Mouse (Mus musculus) liver, embryonic 15.5 days (tissue): ENCODE data around the gene Tradd. TPM values are rescaled to one million over a fixed set of nuclear protein-coding genes. Genes with fewer than 3 reads are reported as not detected.

ENCODE experiments used
- ATAC-seq: fragments of 200-750 bp; cut with Nextera tagmentation; 2 replicates; pipeline ENCODE4 v1.8.0; 2017; ENCODE audit warnings: moderate number of reproducible peaks, mild to moderate bottlenecking, moderate library complexity; ENCODE audit not compliant: insufficient read depth
- H3K27ac ChIP-seq: fragments of 300-500 bp; sonication (generic); replicated peaks from 2 replicates; pipeline ENCODE4 v1.5.1; 2015; ENCODE audit warnings: mild to moderate bottlenecking, inconsistent platforms
- H3K27me3 ChIP-seq: fragments of 300-500 bp; sonication (generic); 2 replicates; pipeline ENCODE4 v1.6.1; 2015; ENCODE audit warnings: mild to moderate bottlenecking, inconsistent platforms
- H3K36me3 ChIP-seq: fragments of 300-500 bp; sonication (generic); replicated peaks from 2 replicates; pipeline ENCODE4 v1.6.1; 2015; ENCODE audit warnings: moderate library complexity, mild to moderate bottlenecking, inconsistent platforms
- H3K4me1 ChIP-seq: fragments of 300-500 bp; sonication (generic); replicated peaks from 2 replicates; pipeline ENCODE4 v1.6.1; 2015; ENCODE audit warnings: inconsistent platforms
- H3K4me2 ChIP-seq: fragments of 300-500 bp; sonication (generic); 2 replicates; pipeline ENCODE4 v1.6.1; 2015; ENCODE audit warnings: moderate library complexity, mild to moderate bottlenecking, inconsistent platforms
- H3K4me3 ChIP-seq: fragments of 300-500 bp; sonication (generic); replicated peaks from 2 replicates; pipeline ENCODE4 v1.5.1; 2015; ENCODE audit warnings: mild to moderate bottlenecking, inconsistent platforms
- H3K9ac ChIP-seq: fragments of 300-500 bp; sonication (generic); 2 replicates; pipeline ENCODE4 v1.6.1; 2015; ENCODE audit warnings: moderate library complexity, mild to moderate bottlenecking, inconsistent platforms
- H3K9me3 ChIP-seq: fragments of 300-500 bp; sonication (generic); replicated peaks from 2 replicates; pipeline ENCODE4 v1.6.1; 2016; ENCODE audit warnings: inconsistent platforms
- WGBS: fragments of 180-500 bp; shearing (Covaris S2); methylation state at CpG from one replicate; pipeline ENCODE4 v1.1.7; 2015; ENCODE audit warnings: mixed read lengths; ENCODE audit not compliant: insufficient replicate concordance; 5-methylcytosine and 5-hydroxymethylcytosine counted together
- polyA plus RNA-seq: library from polyadenylated mRNA; unstranded; fragments of >200 nt; fragmentation: Nextera tagmentation; extraction: Ambion mirVana; gene quantifications from 2 replicates; pipeline ENCODE4 v1.2.1, GENCODE M21; 2015

Tradd gene
- polyA plus RNA-seq, 1 experiment from 2014 or later: 14.9 TPM

DNA sequence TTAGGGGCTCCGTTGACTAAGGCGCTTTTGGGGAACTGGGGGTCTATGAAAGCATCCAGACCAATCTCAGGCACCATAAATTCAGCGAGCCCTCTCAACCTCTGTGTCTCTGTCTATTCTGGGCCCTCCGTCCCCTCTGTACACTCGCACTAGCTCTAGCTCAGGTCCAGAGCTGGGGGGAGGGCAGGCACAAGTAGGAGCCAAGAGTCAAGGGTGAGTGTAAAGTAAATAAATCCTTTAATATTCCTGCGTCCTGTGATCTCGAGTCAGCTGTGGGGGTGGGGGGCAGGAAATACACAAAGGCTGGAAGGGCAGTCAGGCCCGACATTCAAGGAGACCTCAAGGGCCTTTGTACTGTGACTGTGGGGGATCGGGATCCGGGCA lies 4.7 kb upstream of the Tradd start:
- no peaks in the 10 kb centered on the region for H3K9me3 ChIP-seq
- peaks cover 47% of the 10 kb centered on the region for H3K4me1 ChIP-seq
- no peak for ATAC-seq
- H3K27ac ChIP-seq: no peak overlapping the region
- no peak overlapping the region for H3K9ac ChIP-seq
- H3K4me3 ChIP-seq: peak overlapping the region; percentile 38
- H3K36me3 ChIP-seq: no peaks in the 10 kb centered on the region
- 8% methylated on average over 10 of the region's 10 CpGs for WGBS
- H3K4me2 ChIP-seq: peak overlapping the region; percentile 64
- peaks cover 97% of the 10 kb centered on the region for H3K27me3 ChIP-seq

DNA sequence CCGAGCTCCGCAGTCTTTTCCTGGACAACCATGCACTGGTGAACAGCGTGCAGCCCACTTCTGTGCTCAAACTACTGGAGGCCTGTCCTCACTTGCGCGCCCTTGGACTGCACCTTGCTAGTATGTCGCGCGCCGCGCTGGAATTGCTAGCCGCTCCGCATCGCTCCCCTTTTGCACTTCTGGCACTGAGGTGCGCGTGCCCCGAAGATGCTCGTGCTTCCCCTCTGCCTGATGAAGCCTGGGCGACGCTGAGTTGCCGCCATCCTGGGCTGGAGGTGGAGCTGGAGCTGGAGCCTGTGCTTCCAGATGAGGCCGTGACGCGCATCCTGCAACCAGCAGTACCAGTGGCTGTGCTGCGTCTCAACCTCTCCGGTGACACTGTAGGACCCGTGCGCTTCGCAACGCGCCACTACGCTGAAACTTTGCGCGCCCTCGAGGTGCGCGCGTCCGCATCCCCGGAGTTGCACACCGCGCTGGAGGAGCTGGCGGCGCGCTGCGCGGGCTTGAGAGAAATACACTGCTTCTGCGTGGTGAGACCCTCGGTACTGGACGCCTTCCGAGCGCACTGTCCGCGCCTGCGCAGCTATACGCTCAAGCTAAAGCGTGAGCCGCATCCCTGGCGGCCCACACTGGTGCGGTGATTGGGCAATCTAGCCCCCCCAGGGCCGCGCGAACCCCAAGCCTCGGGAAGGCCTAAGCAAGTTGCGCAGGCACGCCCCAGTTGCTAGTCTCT lies 4.1 kb upstream of the Tradd start:
- Histone ChIP-seq H3K9me3 (no peaks in the 10 kb centered on the region), H3K36me3 (no peaks in the 10 kb centered on the region), H3K27ac (no peak overlapping the region), H3K4me3 (peak overlapping the region; percentile 38), H3K4me2 (peak overlapping the region; percentile 64), H3K4me1 (peaks cover 53% of the 10 kb centered on the region), H3K9ac (no peak overlapping the region), H3K27me3 (peaks cover 97% of the 10 kb centered on the region)
- ATAC-seq: no peak
- WGBS: 5% methylated on average over 65 of the region's 65 CpGs

DNA sequence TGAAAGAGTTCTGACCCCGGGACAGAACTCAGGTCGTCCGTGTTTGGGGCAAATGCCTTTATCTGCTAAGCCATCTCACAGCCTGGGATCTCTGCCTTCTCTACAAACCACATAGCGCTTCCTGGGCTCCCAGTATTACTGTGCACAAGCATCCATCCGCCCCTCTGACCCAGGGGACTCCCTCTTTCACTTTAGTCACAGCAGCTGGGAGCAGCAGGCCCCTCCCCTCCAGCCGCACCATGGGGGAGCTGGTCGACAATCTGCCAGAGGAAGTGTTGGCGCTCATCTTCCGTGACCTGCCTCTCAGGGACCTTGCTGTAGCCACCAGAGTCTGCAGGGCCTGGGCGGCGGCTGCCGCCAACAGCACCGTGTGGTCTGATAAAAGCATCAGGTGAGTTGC lies 2.4 kb upstream of the Tradd start:
- H3K27me3 ChIP-seq: peaks cover 94% of the 10 kb centered on the region
- H3K9ac ChIP-seq: no peak overlapping the region
- no peak overlapping the region for H3K27ac ChIP-seq
- H3K9me3 ChIP-seq: no peaks in the 10 kb centered on the region
- WGBS: 26% methylated on average over 13 of the region's 13 CpGs
- H3K4me2 ChIP-seq: no peak overlapping the region
- no peak for ATAC-seq
- H3K4me1 ChIP-seq: peaks cover 62% of the 10 kb centered on the region
- H3K4me3 ChIP-seq: no peak overlapping the region
- H3K36me3 ChIP-seq: no peaks in the 10 kb centered on the region

DNA sequence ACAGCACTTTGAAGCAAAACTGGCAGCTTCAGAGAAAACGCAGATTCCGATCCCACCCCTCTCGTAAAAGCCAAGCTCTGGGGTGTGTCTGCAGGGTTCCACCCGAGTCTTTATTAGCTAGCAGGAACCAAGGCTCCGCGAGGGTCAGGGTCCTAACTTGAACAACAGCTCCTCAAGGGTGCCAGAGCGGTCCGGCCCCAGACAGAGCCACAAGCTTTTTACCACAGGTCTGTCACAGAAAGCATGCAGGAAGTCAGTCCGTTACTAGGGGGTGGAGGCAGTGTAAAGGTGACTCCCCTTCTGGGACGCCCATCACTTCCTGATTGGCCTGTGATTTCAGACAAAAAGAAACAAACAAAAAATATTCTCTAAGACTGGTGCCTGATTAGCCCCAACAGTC lies 719 bp upstream of the Tradd start:
- Histone ChIP-seq H3K27me3 (peaks cover 93% of the 10 kb centered on the region), H3K4me2 (peak overlapping the region; percentile 97), H3K4me3 (peak overlapping the region; percentile 74), H3K36me3 (no peaks in the 10 kb centered on the region), H3K9me3 (no peaks in the 10 kb centered on the region), H3K9ac (peak overlapping the region; percentile 80; the same call in 1 of the 2 replicates), H3K27ac (no peak overlapping the region), H3K4me1 (peaks cover 67% of the 10 kb centered on the region)
- WGBS: 8% methylated on average over 10 of the region's 10 CpGs
- ATAC-seq: no peak

DNA sequence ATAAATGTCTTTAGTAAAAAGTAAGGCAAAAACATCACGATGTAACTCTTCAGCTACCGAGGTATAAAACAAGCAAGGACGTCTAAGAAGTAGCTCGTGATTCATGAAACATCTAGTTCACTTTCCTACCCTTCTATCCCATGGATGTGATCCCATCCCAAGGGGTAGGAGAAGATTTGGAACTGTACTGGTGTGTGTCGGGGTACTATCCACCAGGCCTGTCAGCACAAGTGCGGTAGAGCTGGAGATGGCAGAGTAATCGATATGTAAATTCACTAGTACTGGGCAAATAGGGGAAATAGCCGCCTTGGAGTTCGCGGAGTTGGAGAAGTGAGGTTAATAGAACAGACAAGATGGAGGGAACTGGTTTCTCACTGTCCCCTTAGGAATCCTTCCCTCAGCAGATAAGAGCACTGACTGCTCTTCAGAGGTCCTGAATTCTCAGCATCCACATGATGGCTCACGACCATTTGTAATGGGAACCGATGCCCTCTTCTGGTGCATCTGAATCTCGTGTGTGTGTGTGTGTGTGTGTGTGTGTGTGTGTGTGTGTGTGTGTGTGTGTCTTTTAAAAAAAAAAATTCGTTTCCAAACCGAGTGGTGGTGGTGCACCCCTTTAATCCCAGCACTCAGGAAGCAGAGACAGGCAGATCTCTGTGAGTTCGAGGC lies 1.0 kb downstream of the Tradd start:
- Histone ChIP-seq H3K36me3 (no peaks in the 10 kb centered on the region), H3K4me3 (peak overlapping the region; percentile 74), H3K4me2 (peak overlapping the region; percentile 97), H3K9me3 (no peaks in the 10 kb centered on the region), H3K4me1 (peaks cover 66% of the 10 kb centered on the region), H3K27ac (no peak overlapping the region), H3K27me3 (peaks cover 93% of the 10 kb centered on the region), H3K9ac (peak overlapping the region; percentile 80; the same call in 1 of the 2 replicates)
- WGBS: 40% methylated on average over 16 of the region's 16 CpGs
- ATAC-seq: no peak

DNA sequence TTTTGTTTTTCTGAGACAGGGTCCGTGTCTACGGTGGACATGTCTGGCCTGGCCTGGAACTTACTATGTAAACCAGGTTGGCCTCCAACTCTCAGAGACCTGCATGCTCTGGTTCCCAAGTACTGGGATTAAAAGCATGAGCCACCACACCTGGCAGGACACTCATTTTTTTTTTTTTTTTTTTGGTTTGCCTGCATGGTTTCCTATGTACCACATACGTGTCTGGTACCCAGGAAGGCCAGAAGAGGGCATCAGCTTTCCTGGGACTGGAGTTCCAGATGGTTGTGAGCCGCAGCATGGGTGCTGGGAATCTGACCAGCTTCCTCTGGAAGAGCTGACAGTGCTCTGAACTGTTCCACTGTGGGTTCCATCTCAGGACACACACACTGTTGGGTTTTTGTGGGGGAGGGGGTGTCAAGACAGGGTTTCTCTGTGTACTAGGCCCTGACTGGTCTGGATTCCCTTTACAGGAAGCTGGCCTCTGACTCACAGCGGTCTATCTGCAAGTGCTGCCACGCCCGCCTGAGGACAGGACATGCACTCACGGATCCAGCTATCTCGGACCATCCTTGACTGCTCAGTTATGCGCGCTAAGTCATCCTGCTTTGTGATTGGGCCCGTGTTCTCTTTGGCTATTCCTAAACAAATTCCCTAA lies 3.0 kb downstream of the Tradd start:
- Histone ChIP-seq H3K36me3 (no peaks in the 10 kb centered on the region), H3K9ac (no peak overlapping the region), H3K4me1 (peaks cover 63% of the 10 kb centered on the region), H3K4me2 (no peak overlapping the region), H3K27me3 (peaks cover 91% of the 10 kb centered on the region), H3K27ac (no peak overlapping the region), H3K4me3 (no peak overlapping the region), H3K9me3 (no peaks in the 10 kb centered on the region)
- ATAC-seq: no peak
- WGBS: 57% methylated on average over 12 of the region's 12 CpGs

DNA sequence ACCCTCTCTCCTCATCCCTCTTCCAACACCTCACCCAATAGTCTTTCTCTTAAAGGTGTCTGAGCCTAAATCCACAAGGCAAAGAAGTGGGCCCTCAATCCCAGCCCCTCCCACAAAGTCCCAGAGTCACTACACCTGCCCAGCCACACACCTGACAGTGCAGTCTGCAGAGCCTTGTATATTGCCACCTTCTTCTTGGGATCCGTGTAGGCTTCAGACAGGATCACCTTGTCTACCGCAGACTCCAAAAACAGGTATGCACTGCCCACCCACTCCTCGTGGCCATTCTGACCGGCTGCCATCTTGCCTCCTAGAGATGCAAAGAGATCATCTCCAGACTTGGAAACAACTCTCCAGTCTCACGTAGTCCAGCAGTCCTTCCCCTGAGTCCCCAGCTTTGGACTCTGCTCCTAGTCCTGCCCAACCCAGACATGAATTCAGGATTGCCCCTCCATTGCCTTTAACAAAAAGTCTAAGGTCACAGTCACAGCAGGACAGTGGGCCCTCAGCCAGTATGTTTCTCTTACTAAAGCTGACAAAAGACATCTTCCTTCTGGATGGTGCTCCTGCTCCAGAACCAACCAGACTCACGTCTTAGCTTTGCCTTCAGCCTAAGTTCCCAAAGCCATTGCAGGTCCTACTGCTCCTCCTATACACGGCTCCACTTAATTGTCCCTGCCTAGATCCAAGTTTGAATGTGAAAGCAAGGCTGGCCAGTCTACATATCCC lies 3.9 kb downstream of the Tradd start:
- Histone ChIP-seq H3K27ac (no peak overlapping the region), H3K27me3 (peaks cover 90% of the 10 kb centered on the region), H3K4me2 (0 out of 2 replicates have a peak overlapping the region, but pooled peaks have one; percentile 78), H3K9me3 (no peaks in the 10 kb centered on the region), H3K4me1 (peaks cover 71% of the 10 kb centered on the region), H3K4me3 (no peak overlapping the region), H3K36me3 (no peaks in the 10 kb centered on the region), H3K9ac (no peak overlapping the region)
- ATAC-seq: no peak
- WGBS: 69% methylated on average over 7 of the region's 7 CpGs

DNA sequence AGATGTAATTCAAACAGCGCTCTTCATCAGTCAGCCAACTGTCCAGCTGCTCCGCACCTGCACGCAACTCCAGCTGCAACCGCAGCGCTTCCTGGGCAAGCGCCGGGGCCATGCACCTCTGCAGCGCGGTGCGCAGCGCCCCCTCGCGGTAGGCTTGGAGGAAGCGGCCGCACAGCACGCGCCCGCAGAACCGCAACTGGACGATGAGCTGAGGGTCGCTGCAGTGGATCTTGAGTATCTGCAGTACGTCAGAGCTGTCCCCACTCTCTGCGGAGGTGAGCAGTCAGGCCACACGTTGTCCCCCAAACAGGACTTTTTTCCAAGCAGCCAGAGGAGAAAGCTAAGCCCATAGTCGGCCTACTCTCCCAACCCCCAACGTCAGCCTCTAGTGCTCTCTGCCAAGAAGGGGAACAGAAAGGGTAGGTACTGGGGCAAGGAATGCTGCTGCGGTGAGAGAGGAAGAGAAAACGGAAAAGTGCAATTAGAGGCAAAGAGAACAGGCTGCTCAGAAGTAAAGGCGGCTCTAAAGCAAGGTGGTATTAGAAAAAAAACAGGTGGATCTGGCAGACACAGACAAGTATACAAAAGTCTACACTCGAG lies 4.6 kb downstream of the Tradd start:
- WGBS: 2% methylated on average over 30 of the region's 30 CpGs
- Histone ChIP-seq H3K36me3 (no peaks in the 10 kb centered on the region), H3K27ac (no peak overlapping the region), H3K4me2 (peak overlapping the region; percentile 78), H3K4me1 (peaks cover 71% of the 10 kb centered on the region), H3K9me3 (no peaks in the 10 kb centered on the region), H3K27me3 (peaks cover 89% of the 10 kb centered on the region), H3K9ac (no peak overlapping the region; the same call in 1 of the 2 replicates), H3K4me3 (peak overlapping the region; percentile 42)
- ATAC-seq: no peak

DNA sequence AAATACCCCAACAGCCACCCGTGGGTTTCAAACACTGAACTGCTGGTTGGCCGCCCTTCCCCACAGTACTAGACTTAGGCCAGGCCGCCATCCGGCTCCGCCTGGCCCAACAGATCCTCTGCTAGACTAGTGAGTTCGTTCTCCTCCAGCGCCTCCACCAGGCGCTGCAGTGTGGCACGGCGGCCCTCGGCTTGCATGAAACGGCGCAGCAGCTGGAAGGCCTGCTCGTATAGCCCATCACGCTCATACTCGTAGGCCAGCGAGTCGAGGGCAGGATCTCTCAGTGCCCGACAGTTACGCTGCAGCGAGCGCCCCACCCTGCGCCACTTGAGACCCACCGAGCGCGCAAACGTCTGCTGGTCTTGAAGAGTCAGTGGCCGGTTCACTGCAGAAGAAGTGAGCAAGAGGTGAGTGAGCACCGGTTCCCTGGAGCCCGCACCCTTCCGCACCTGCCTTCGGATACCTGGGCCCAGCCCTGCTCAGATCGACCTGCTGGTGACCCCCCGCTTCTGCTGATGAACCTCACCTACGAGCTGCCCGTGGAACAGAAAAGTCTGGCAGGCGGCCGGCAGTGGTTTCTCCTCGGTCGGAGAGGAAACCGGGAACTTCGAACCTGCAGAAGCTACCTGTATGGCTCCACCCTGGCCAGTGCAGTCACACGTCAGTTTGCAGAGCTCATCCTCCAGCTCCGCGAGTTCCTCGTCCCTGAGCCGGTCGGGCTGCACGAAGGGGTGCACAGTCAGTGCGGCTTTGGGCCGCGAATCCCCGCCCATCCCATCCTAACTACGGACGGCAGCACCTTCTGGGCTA lies 5.3 kb downstream of the Tradd start:
- ATAC-seq: no peak
- H3K4me3 ChIP-seq: peak overlapping the region; percentile 42
- no peaks in the 10 kb centered on the region for H3K9me3 ChIP-seq
- H3K27ac ChIP-seq: no peak overlapping the region
- WGBS: 17% methylated on average over 55 of the region's 55 CpGs
- peaks cover 85% of the 10 kb centered on the region for H3K27me3 ChIP-seq
- H3K4me1 ChIP-seq: peaks cover 71% of the 10 kb centered on the region
- H3K36me3 ChIP-seq: no peaks in the 10 kb centered on the region
- no peak overlapping the region; the same call in 1 of the 2 replicates for H3K9ac ChIP-seq
- peak overlapping the region; percentile 78 for H3K4me2 ChIP-seq
